Mouse (Mus musculus) intestine, postnatal 0 days (tissue): ENCODE results near the gene Klhdc7b. TPM values are rescaled to one million over a fixed set of nuclear protein-coding genes. Genes with fewer than 3 reads are reported as not detected.
"Not testable (repeated sequence)": the region's sequence is repeated elsewhere in the genome, so short reads cannot be mapped to it uniquely, and the experiment has no call there.

Experiments used
- ATAC-seq: fragments of 200-750 bp; cut with Nextera tagmentation; 2 replicates; pipeline ENCODE4 v1.8.0; 2017; ENCODE audit warnings: mild to moderate bottlenecking, moderate TSS enrichment, moderate library complexity
- H3K27ac ChIP-seq: fragments of 300-500 bp; sonication (generic); 2 replicates; pipeline ENCODE4 v1.5.1; 2014; ENCODE audit warnings: mild to moderate bottlenecking, low read depth, low read length, moderate library complexity
- H3K27me3 ChIP-seq: fragments of 300-500 bp; sonication (generic); replicated peaks from 2 replicates; pipeline ENCODE4 v1.6.1; 2014; ENCODE audit warnings: low read length, mixed read lengths; ENCODE audit not compliant: control insufficient read depth, insufficient read depth
- H3K36me3 ChIP-seq: fragments of 300-500 bp; sonication (generic); 2 replicates; pipeline ENCODE4 v1.6.1; 2014; ENCODE audit warnings: mild to moderate bottlenecking, moderate library complexity; ENCODE audit not compliant: control insufficient read depth, insufficient read depth
- H3K4me1 ChIP-seq: fragments of 300-500 bp; sonication (generic); replicated peaks from 2 replicates; pipeline ENCODE4 v1.6.1; 2014; ENCODE audit warnings: antibody characterized with exemption, low read length, mixed read lengths; ENCODE audit not compliant: control insufficient read depth, insufficient read depth
- H3K4me2 ChIP-seq: fragments of 300-500 bp; sonication (generic); replicated peaks from 2 replicates; pipeline ENCODE4 v1.6.1; 2014; ENCODE audit warnings: low read depth, mild to moderate bottlenecking, moderate library complexity
- H3K4me3 ChIP-seq: fragments of 300-500 bp; sonication (generic); 2 replicates; pipeline ENCODE4 v1.5.1; 2014; ENCODE audit warnings: low read depth, low read length
- H3K9ac ChIP-seq: fragments of 300-500 bp; sonication (generic); 2 replicates; pipeline ENCODE4 v1.6.1; 2014; ENCODE audit warnings: mild to moderate bottlenecking, low read depth, low read length
- H3K9me3 ChIP-seq: fragments of 300-500 bp; sonication (generic); 2 replicates; pipeline ENCODE4 v1.6.1; 2016; ENCODE audit warnings: mixed run types; ENCODE audit not compliant: control insufficient read depth
- CTCF ChIP-seq: sonication (generic); IDR thresholded peaks from 2 replicates; pipeline ENCODE4 v1.5.1; 2016; ENCODE audit warnings: low read depth, mild to moderate bottlenecking, control low read depth, antibody characterized with exemption, moderate library complexity
- WGBS: fragments of 180-500 bp; shearing (Covaris S2); extraction: QIAGEN DNeasy Blood & Tissue Kit; methylation state at CpG from one replicate; pipeline ENCODE4 v1.1.7; 2014; 5-methylcytosine and 5-hydroxymethylcytosine counted together
- polyA plus RNA-seq: library from polyadenylated mRNA; unstranded; fragments of >200 nt; fragmentation: Nextera tagmentation; extraction: Ambion mirVana; gene quantifications from 2 replicates; pipeline ENCODE4 v1.2.1, GENCODE M21; 2015

Gene Klhdc7b
- polyA plus RNA-seq, 1 experiment from 2014 or later, result not detected

DNA sequence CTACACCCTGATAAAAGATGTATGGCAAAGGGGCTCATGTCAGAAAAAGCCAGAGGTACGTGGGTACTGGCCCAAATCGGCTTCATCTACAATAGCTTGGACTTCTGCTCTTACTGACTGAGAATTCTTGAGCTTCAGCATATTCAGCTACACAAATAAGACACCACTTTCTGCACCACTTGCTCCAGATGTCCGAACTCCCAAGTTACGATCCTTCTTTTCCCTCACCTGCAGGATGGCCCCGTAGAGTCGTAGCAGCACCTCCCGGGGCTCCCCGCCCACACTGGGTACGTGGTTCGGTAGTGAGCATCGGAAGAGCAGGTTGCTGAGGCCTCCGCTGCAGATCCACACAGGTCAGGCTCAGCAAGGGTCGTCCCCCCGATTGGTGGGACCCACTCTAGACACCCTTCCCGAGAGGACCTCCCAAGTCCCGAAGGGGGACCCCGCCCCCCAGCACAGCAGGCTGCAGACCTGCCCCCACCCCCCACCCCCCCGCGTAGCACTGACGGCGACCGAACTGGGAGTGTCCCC, 44.2 kb downstream of the Klhdc7b start:
- peak overlapping the region; percentile 99 for H3K27ac ChIP-seq
- 3% methylated on average over 22 of the region's 22 CpGs for WGBS

DNA sequence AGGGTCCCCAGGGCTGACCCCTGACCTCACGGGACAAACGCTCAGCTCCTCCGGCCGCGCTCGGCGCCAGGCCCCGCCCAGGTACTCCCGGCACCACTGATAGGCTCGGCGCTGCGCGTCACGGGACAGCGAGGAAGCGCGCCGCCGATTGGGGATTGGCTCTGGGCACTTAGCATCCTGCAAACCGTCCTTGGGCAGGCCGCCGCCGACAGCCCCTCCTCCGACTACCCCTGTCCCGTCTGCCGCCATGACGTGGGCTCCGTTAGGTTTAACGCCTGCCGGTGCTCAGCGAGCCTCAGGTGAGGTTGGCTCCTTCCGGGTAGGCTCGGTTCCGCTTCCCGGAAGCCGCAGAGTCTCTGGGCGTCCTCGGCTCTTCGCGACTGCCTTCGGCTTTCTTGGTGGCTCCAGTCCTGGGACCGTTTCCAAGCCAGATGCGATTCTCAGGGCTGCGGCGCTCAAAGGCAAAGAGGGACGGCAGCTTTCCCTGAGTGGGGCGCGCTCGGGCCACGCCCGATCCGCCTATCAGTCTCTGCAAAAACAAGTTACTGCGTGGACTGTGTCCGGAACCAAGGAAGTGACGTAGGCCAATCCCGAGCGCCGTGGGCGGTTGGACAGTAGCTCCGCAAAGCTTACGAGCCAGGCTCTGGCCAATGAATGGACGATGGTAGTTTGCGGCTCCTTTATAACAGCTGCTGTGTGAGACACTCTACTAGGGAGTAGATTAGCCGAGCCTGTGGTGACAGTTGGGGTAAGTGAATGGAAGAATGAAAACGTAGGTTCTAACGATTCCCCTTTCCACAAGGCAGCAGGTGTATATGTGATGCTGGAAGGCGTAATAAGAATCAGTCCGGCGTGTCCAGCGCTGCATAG, 44.9 kb downstream of the Klhdc7b start, which contains the start of the genes C730034F03Rik, Gm44502 and Chkb:
Gene C730034F03Rik (plus strand): TSS at position 238 of the 870 bp plus-strand sequence.
Gene Gm44502 (minus strand): TSS at position 345 of the 870 bp plus-strand sequence.
Gene Chkb (minus strand): TSS at position 557 of the 870 bp plus-strand sequence.
- Histone ChIP-seq H3K27me3 (no peaks in the 10 kb centered on the region), H3K9me3 (no peaks in the 10 kb centered on the region), H3K27ac (peak within 1 kb of the TSS; percentile 99), H3K4me3 (peak within 1 kb of the TSS; percentile 82), H3K9ac (peak within 1 kb of the TSS; percentile 83), H3K4me2 (peak within 1 kb of the TSS; percentile 94), H3K4me1 (peaks cover 8% of the 10 kb centered on the region; the same call in 1 of the 2 replicates), H3K36me3 (peaks cover 22% of the 10 kb centered on the region)
- WGBS, result under 1% methylated on average over 70 of the region's 70 CpGs
- no peak for TF ChIP-seq CTCF
- peak; percentile 93 for ATAC-seq

More for the DNA sequence above, 44.2 kb downstream of the Klhdc7b start:
- ATAC-seq, result peak; percentile 14
- TF ChIP-seq CTCF, result no peak
- Histone ChIP-seq H3K4me1 (peaks cover 8% of the 10 kb centered on the region; the same call in 1 of the 2 replicates), H3K36me3 (peaks cover 22% of the 10 kb centered on the region), H3K4me2 (peak overlapping the region; percentile 94), H3K27me3 (no peaks in the 10 kb centered on the region), H3K4me3 (peak overlapping the region; percentile 82), H3K9ac (peak overlapping the region; percentile 83), H3K9me3 (no peaks in the 10 kb centered on the region)

DNA sequence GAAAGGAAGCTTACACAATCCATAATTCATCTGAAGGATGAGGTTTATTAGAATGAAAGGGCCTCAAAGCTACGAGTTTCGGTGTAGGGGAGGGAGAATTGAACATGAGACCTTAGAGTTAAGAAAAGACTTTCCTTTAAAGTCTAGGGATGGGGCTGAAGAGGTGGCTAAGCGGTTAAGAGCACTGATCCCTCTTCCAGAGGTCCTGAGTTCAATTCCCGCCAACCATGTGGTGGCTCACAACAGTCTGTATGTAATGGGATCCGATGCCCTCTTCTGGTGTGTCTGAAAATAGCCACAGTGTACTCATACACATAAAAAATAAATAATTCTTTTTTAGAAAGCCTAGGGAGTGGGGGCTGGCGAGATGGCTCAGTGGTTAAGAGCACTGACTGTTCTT, 45.6 kb downstream of the Klhdc7b start:
- peak; percentile 46 for TF ChIP-seq CTCF
- Histone ChIP-seq H3K27me3 (no peaks in the 10 kb centered on the region), H3K36me3 (peaks cover 22% of the 10 kb centered on the region), H3K4me1 (peaks cover 8% of the 10 kb centered on the region; the same call in 1 of the 2 replicates), H3K4me2 (peak overlapping the region; percentile 94), H3K4me3 (peak overlapping the region; percentile 82), H3K27ac (peak overlapping the region; percentile 99), H3K9me3 (no peaks in the 10 kb centered on the region), H3K9ac (peak overlapping the region; percentile 83; the same call in 1 of the 2 replicates)
- WGBS, result 42% methylated on average over 6 of the region's 6 CpGs
- ATAC-seq, result no peak

DNA sequence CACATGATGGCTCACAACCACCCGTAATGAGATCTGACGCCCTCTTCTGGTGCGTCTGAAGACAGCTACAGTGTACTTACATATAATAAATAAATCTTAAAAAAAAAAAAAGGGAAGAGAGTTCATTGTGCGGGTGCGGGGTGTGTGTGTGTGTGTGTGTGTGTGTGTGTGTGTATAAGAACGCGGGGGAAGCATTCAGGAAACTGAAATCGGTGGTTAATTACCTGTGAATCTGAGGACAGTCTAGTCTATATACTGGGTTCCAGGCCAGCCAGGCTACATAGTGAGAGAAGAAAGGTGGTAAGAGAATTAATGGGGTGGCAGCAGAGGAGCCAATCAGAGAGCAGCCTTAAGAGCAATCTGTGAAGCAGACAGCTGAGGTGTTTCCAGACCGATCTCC, 46.1 kb downstream of the Klhdc7b start:
- WGBS, result 79% methylated on average over 9 of the region's 9 CpGs
- not testable (repeated sequence) for H3K4me1 ChIP-seq, H3K27ac ChIP-seq, H3K9me3 ChIP-seq, H3K9ac ChIP-seq, H3K27me3 ChIP-seq, H3K4me3 ChIP-seq, ATAC-seq
- Histone ChIP-seq H3K4me2 (peak overlapping the region; percentile 94; the same call in 1 of the 2 replicates), H3K36me3 (peaks cover 19% of the 10 kb centered on the region)

DNA sequence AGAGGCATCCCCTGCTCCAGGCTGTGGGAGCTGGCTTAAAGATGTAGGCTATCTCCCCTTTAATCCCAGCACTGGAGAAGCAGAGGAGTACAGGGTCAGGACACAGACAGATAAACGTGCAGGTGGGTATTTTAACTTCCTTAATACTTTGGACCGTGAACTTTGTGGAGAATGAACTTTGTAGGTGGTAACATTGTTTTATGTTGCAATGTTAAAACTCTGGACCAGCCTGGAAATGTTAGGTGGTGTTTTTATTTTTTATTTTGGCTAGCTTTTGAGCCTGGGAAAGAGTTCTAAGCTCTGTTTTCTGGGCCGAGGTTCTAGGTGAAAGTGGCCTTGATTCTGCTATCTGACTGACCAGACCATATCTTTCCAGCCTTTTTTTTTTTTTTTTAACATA, 46.6 kb downstream of the Klhdc7b start:
- no peak for ATAC-seq
- no peaks in the 10 kb centered on the region for H3K9me3 ChIP-seq
- H3K27me3 ChIP-seq, result no peaks in the 10 kb centered on the region
- no peak overlapping the region for H3K9ac ChIP-seq
- peaks cover 14% of the 10 kb centered on the region for H3K36me3 ChIP-seq
- 44% methylated on average over 3 of the region's 3 CpGs for WGBS
- H3K4me2 ChIP-seq, result no peak overlapping the region
- H3K27ac ChIP-seq, result no peak overlapping the region
- no peak for TF ChIP-seq CTCF
- H3K4me3 ChIP-seq, result no peak overlapping the region
- H3K4me1 ChIP-seq, result peaks cover 8% of the 10 kb centered on the region; the same call in 1 of the 2 replicates

DNA sequence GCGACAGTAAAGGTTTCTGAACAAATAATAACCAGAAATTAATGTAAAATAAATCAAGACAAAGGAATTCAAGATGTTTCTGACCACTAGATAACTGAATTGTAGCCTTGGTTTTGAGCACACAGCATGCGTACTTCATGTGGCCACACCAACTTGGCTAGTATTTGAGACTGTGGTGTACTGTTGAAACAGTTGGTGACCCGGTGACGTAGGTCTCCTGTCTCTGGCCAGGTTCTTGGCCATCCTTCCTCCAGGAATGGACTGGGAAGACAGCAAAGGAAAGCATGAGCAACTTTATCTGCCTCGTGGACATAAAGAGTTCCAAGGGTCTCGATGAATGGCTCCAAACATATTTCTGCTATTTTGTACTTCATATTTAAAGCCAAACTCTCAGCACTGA, 47.1 kb downstream of the Klhdc7b start:
- no peak for ATAC-seq
- no peak overlapping the region for H3K27ac ChIP-seq
- H3K4me3 ChIP-seq, result no peak overlapping the region
- H3K4me1 ChIP-seq, result peaks cover 8% of the 10 kb centered on the region; the same call in 1 of the 2 replicates
- H3K4me2 ChIP-seq, result no peak overlapping the region
- H3K9ac ChIP-seq, result no peak overlapping the region
- H3K27me3 ChIP-seq, result no peaks in the 10 kb centered on the region
- TF ChIP-seq CTCF, result no peak
- H3K9me3 ChIP-seq, result no peaks in the 10 kb centered on the region
- H3K36me3 ChIP-seq, result peaks cover 9% of the 10 kb centered on the region
- 94% methylated on average over 6 of the region's 6 CpGs for WGBS
